Mouse (Mus musculus): Measurements from ENCODE around the gene Vasp. TPM values are rescaled to one million over a fixed set of nuclear protein-coding genes. Genes with fewer than 3 reads are reported as not detected.
A peak's percentile ranks its signal among the peaks of the same experiment; 100 is the strongest.

The Vasp gene
- polyA plus RNA-seq, 1 experiment from 2014 or later: 109 TPM

GRCm38 (mm10) chr7:19238344-19238743 lies 33.3 kb downstream of the Vasp start:
- peak; percentile 67 for TF ChIP-seq EP300 (IDR thresholded peaks at IDR 0.05)
- TF ChIP-seq CTCF (IDR thresholded peaks at IDR 0.05): no peak
- 51% methylated on average over 4 of the region's 4 CpGs for WGBS
- peak; percentile 63 for ATAC-seq
- Histone ChIP-seq H3K4me3 (ENCODE audit: low read depth, low read length) (no peak overlapping the region), H3K9me3 (ENCODE audit: low read length) (no peaks in the 10 kb centered on the region), H3K4me1 (ENCODE audit: insufficient read depth, low read depth, low read length) (no peaks in the 10 kb centered on the region), H3K27me3 (replicated peaks; ENCODE audit: insufficient read depth, low read length) (no peaks in the 10 kb centered on the region), H3K4me2 (replicated peaks; ENCODE audit: low read depth, low read length) (no peak overlapping the region), H3K27ac (ENCODE audit: low read length) (0 out of 2 replicates have a peak overlapping the region, but pooled peaks have one; percentile 5), H3K36me3 (ENCODE audit: insufficient read depth, low read length) (no peaks in the 10 kb centered on the region), H3K9ac (replicated peaks; ENCODE audit: low read depth) (no peak overlapping the region)
- peak; percentile 79 for DNase-seq (ENCODE audit: low spot score)

GRCm38 (mm10) chr7:19236411-19236810 lies 35.2 kb downstream of the Vasp start:
- Histone ChIP-seq H3K27ac (ENCODE audit: low read length) (no peak overlapping the region), H3K4me2 (replicated peaks; ENCODE audit: low read depth, low read length) (no peak overlapping the region)

DNA sequence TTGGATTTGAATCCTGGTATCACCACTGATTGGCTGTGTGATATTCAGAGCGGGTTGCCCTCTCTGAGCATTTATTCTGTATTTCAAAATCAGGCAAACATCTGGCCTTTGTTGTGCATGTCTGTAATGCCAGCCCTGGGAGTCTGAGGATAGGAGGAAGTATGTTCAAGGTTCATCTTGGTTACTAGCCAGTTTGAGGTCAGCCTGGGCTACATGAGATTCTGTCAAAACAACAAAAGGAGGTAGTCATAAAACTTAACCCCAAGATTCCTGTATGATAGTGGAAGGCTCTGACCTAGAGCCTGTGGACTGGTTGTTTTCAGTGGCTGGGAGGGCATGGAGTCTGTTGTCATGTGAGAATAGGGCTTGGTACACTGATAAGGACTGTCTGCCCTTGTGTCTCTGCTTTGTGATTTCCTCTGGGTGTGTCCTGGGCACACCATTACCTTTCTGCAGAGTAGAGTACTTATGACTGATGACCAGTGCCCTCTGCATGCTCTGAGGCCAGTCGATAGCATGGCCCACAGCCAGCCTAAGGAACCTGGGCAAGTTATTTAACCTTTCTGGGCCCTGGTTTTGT lies 36.4 kb downstream of the Vasp start:
- Histone ChIP-seq H3K27me3 (replicated peaks; ENCODE audit: insufficient read depth, low read length) (no peaks in the 10 kb centered on the region), H3K4me3 (ENCODE audit: low read depth, low read length) (no peak overlapping the region), H3K27ac (ENCODE audit: low read length) (no peak overlapping the region), H3K9ac (replicated peaks; ENCODE audit: low read depth) (no peak overlapping the region), H3K4me2 (replicated peaks; ENCODE audit: low read depth, low read length) (no peak overlapping the region), H3K36me3 (ENCODE audit: insufficient read depth, low read length) (no peaks in the 10 kb centered on the region), H3K4me1 (ENCODE audit: insufficient read depth, low read depth, low read length) (no peaks in the 10 kb centered on the region), H3K9me3 (ENCODE audit: low read length) (no peaks in the 10 kb centered on the region)
- WGBS: 76% methylated on average over 2 of the region's 2 CpGs
- no peak for TF ChIP-seq CTCF (IDR thresholded peaks at IDR 0.05)
- no peak for TF ChIP-seq EP300 (IDR thresholded peaks at IDR 0.05)
- no peak for ATAC-seq
- DNase-seq (ENCODE audit: low spot score): no peak

More at GRCm38 (mm10) chr7:19236411-19236810, 35.2 kb downstream of the Vasp start:
- no peaks in the 10 kb centered on the region for H3K36me3 ChIP-seq (ENCODE audit: insufficient read depth, low read length)
- TF ChIP-seq CTCF (IDR thresholded peaks at IDR 0.05) (no peak), EP300 (IDR thresholded peaks at IDR 0.05) (no peak)
- H3K9ac ChIP-seq (replicated peaks; ENCODE audit: low read depth): no peak overlapping the region
- no peaks in the 10 kb centered on the region for H3K9me3 ChIP-seq (ENCODE audit: low read length)
- H3K4me1 ChIP-seq (ENCODE audit: insufficient read depth, low read depth, low read length): no peaks in the 10 kb centered on the region
- 72% methylated on average over 2 of the region's 2 CpGs for WGBS
- H3K4me3 ChIP-seq (ENCODE audit: low read depth, low read length): no peak overlapping the region
- ATAC-seq (no peak), DNase-seq (ENCODE audit: low spot score) (no peak)
- no peaks in the 10 kb centered on the region for H3K27me3 ChIP-seq (replicated peaks; ENCODE audit: insufficient read depth, low read length)

DNA sequence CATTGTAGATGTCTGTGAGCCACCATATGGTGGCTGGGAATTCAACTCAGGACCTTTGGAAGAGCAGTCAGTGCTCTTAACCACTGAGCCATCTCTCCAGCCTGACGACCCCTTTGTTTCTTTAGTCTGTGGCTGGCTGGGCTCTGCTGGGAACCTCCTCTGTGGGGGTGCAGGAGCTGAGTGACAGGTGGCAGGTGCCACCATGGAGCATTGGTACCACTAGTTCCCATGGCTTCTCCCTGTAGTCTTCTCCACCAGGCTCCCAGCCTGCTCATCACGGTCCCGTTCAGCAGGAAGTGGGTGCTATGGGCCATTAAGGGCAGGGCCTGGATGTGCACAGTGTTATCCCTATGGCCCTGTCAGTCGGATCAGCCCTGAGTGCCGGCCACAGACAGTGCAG lies 37.0 kb downstream of the Vasp start:
- ATAC-seq (no peak), DNase-seq (ENCODE audit: low spot score) (no peak)
- Histone ChIP-seq H3K27ac (ENCODE audit: low read length) (no peak overlapping the region), H3K27me3 (replicated peaks; ENCODE audit: insufficient read depth, low read length) (no peaks in the 10 kb centered on the region), H3K9me3 (ENCODE audit: low read length) (no peaks in the 10 kb centered on the region), H3K9ac (replicated peaks; ENCODE audit: low read depth) (no peak overlapping the region), H3K4me3 (ENCODE audit: low read depth, low read length) (no peak overlapping the region), H3K4me2 (replicated peaks; ENCODE audit: low read depth, low read length) (no peak overlapping the region), H3K36me3 (ENCODE audit: insufficient read depth, low read length) (no peaks in the 10 kb centered on the region), H3K4me1 (ENCODE audit: insufficient read depth, low read depth, low read length) (peaks cover under 1% of the 10 kb centered on the region; the same call in 1 of the 2 replicates)
- 76% methylated on average over 5 of the region's 5 CpGs for WGBS
- TF ChIP-seq EP300 (IDR thresholded peaks at IDR 0.05): no peak
- TF ChIP-seq CTCF (IDR thresholded peaks at IDR 0.05): no peak

- Histone ChIP-seq H3K27ac (ENCODE audit: low read length) (no peak overlapping the region), H3K9me3 (ENCODE audit: low read length) (no peaks in the 10 kb centered on the region), H3K27me3 (replicated peaks; ENCODE audit: insufficient read depth, low read length) (no peaks in the 10 kb centered on the region), H3K4me1 (ENCODE audit: insufficient read depth, low read depth, low read length) (peaks cover 6% of the 10 kb centered on the region), H3K9ac (replicated peaks; ENCODE audit: low read depth) (no peak overlapping the region), H3K36me3 (ENCODE audit: insufficient read depth, low read length) (no peaks in the 10 kb centered on the region), H3K4me2 (replicated peaks; ENCODE audit: low read depth, low read length) (no peak overlapping the region), H3K4me3 (ENCODE audit: low read depth, low read length) (no peak overlapping the region)
- ATAC-seq (no peak), DNase-seq (ENCODE audit: low spot score) (no peak)
- TF ChIP-seq EP300 (IDR thresholded peaks at IDR 0.05) (no peak), CTCF (IDR thresholded peaks at IDR 0.05) (no peak)
- 88% methylated on average over 3 of the region's 3 CpGs for WGBS
Observed at GRCm38 (mm10) chr7:19231849-19232248, 39.8 kb downstream of the Vasp start.

DNA sequence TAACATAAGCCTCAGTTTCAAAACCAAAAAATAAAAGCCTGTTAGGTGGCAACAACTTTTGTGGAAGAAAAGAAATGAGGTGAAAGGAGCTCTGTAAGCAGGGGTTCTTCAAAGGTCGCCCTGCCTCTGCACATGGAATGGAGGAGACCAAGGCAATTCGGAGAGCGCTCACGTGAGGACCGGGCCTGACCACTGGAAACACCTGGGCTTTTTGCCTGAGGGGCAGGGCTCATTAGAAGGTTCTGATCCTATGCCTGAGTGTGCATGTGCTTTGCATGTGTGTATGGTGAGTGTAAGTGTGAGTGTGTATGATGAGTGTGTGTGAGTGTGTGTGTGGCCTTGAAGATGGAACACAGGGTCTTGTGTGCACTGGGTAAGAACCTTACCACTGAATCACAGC lies 40.7 kb downstream of the Vasp start:
- WGBS: 94% methylated on average over 5 of the region's 5 CpGs
- TF ChIP-seq CTCF (IDR thresholded peaks at IDR 0.05): no peak
- TF ChIP-seq EP300 (IDR thresholded peaks at IDR 0.05): no peak
- no peaks in the 10 kb centered on the region for H3K27me3 ChIP-seq (replicated peaks; ENCODE audit: insufficient read depth, low read length)
- H3K4me3 ChIP-seq (ENCODE audit: low read depth, low read length): no peak overlapping the region
- H3K4me2 ChIP-seq (replicated peaks; ENCODE audit: low read depth, low read length): no peak overlapping the region
- H3K27ac ChIP-seq (ENCODE audit: low read length): no peak overlapping the region
- no peaks in the 10 kb centered on the region for H3K36me3 ChIP-seq (ENCODE audit: insufficient read depth, low read length)
- peaks cover 8% of the 10 kb centered on the region for H3K4me1 ChIP-seq (ENCODE audit: insufficient read depth, low read depth, low read length)
- DNase-seq (ENCODE audit: low spot score) (no peak), ATAC-seq (no peak)
- no peak overlapping the region for H3K9ac ChIP-seq (replicated peaks; ENCODE audit: low read depth)
- no peaks in the 10 kb centered on the region for H3K9me3 ChIP-seq (ENCODE audit: low read length)

All from lung, postnatal 0 days (tissue).